Mouse (Mus musculus): ENCODE results near the gene Tdrd5.
"Not testable (repeated sequence)": the region's sequence is repeated elsewhere in the genome, so short reads cannot be mapped to it uniquely, and the experiment has no call there.

Gene Tdrd5

DNA sequence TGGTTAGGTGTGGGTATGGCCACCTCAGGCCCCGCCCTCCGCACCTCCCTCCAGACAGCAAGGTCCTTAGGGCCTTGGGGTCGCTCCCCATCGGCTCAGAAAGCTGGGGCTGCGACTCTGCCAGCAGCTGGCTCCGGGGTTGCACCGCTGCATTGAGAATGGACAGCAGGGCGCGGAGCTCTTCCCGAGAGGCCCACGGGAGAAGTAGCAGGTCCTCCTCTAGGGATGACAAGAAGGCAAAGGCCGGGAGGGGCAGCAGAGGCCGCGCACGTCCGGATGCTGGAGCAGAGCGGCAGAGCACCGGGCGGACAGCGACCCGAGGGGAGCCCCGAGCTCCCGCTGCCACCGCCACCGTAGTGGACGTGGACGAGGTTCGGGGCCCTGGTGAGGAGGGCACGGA lies 7.2 kb upstream of the Tdrd5 start, which contains the start of gene Nphs2:
Gene Nphs2, plus strand, starts transcription at position 98 of the 400 bp plus-strand sequence.
- Histone ChIP-seq H3K4me3 (replicated peaks; ENCODE audit: low read length) (peak within 1 kb of the TSS; percentile 76), H3K9me3 (ENCODE audit: low read length) (no peaks in the 10 kb centered on the region)
- TF ChIP-seq POU5F1 (IDR thresholded peaks at IDR 0.05; ENCODE audit: borderline replicate concordance, low read length) (no peak), NANOG (IDR thresholded peaks at IDR 0.05; ENCODE audit: borderline replicate concordance, low read length) (no peak), CTCF (conservative IDR thresholded peaks at IDR 0.05; ENCODE audit: low read length) (no peak)

DNA sequence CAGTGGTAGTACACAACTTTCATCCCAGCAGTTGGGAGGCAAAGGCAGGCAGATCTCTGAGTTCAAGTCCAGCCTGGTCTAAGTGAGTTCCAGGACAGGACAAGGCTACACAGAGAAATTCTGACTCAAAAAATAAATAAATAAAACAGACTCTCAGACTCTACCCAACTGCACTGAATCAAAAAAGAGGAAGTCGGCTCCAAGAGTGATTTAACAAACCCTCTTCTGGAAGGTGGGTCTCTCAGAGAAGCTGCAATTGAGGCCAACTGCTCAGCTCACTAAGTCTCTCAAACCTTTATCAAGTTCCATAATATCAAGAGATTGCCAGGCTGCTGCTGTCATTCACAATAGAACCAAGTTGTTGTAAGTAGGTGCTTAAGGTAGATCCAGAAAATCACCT lies 5.1 kb upstream of the Tdrd5 start:
- Histone ChIP-seq H3K36me3 (ENCODE audit: insufficient read depth, low read length) (no peaks in the 10 kb centered on the region), H3K27me3 (ENCODE audit: insufficient read depth, low read length) (peaks cover 83% of the 10 kb centered on the region), H3K9me3 (ENCODE audit: low read length) (no peaks in the 10 kb centered on the region), H3K4me3 (replicated peaks; ENCODE audit: low read length) (no peak overlapping the region), H3K4me1 (replicated peaks; ENCODE audit: low read depth, low read length) (peaks cover 13% of the 10 kb centered on the region)
- TF ChIP-seq CTCF (conservative IDR thresholded peaks at IDR 0.05; ENCODE audit: low read length) (no peak), NANOG (IDR thresholded peaks at IDR 0.05; ENCODE audit: borderline replicate concordance, low read length) (no peak), POU5F1 (IDR thresholded peaks at IDR 0.05; ENCODE audit: borderline replicate concordance, low read length) (no peak)

More for the DNA sequence above, 7.2 kb upstream of the Tdrd5 start, which contains the start of gene Nphs2:
- H3K36me3 ChIP-seq (ENCODE audit: insufficient read depth, low read length) = no peaks in the 10 kb centered on the region
- peaks cover 8% of the 10 kb centered on the region; the same call in 1 of the 2 replicates for H3K4me1 ChIP-seq (replicated peaks; ENCODE audit: low read depth, low read length)
- peaks cover 64% of the 10 kb centered on the region for H3K27me3 ChIP-seq (ENCODE audit: insufficient read depth, low read length)

DNA sequence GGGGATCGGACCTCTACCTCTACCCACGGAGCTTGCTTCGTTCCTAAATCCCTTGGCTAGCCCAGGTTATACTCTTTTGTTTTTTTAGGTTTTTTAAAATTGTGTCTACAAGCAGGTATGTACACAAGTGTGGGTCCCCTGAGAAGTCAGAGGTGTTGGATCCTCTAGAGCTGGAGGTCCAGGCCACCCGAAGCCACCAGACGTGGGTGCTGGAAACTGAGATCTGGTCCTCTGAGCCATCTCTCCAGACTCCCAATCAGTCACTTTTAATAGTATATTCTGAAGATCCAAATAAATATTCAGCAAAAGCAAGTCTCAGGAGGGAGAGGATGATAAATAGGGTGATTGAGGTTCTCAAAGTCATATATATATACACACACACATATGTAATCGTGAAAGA lies 13.4 kb downstream of the Tdrd5 start:
- no peaks in the 10 kb centered on the region for H3K9me3 ChIP-seq (ENCODE audit: low read length)
- H3K4me1 ChIP-seq (replicated peaks; ENCODE audit: low read depth, low read length) = peaks cover 8% of the 10 kb centered on the region
- H3K27me3 ChIP-seq (ENCODE audit: insufficient read depth, low read length) = no peaks in the 10 kb centered on the region
- no peaks in the 10 kb centered on the region for H3K36me3 ChIP-seq (ENCODE audit: insufficient read depth, low read length)
- TF ChIP-seq CTCF (conservative IDR thresholded peaks at IDR 0.05; ENCODE audit: low read length) (no peak), POU5F1 (IDR thresholded peaks at IDR 0.05; ENCODE audit: borderline replicate concordance, low read length) (no peak), NANOG (IDR thresholded peaks at IDR 0.05; ENCODE audit: borderline replicate concordance, low read length) (no peak)
- no peak overlapping the region for H3K4me3 ChIP-seq (replicated peaks; ENCODE audit: low read length)

DNA sequence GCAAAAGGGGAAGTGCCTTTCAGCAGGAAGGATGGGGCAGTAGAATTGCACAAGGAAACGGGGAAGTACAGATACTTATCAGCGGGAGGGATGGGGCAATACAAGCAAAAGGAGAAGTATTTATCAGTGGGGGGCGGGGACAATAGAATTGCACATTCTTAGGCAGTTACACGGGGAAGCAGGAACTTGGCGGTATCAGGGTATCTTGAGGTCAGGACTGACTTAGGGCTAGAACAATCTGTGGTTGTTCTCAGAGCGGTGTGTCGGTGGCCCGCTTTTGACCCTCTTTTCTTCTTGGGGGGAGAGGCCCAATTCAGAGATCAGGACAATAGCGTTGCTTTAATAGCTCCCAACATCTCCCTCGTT lies 14.3 kb downstream of the Tdrd5 start:
- not testable (repeated sequence) for H3K27me3 ChIP-seq (ENCODE audit: insufficient read depth, low read length); H3K4me3 ChIP-seq (replicated peaks; ENCODE audit: low read length); H3K36me3 ChIP-seq (ENCODE audit: insufficient read depth, low read length); H3K9me3 ChIP-seq (ENCODE audit: low read length); H3K4me1 ChIP-seq (replicated peaks; ENCODE audit: low read depth, low read length)

DNA sequence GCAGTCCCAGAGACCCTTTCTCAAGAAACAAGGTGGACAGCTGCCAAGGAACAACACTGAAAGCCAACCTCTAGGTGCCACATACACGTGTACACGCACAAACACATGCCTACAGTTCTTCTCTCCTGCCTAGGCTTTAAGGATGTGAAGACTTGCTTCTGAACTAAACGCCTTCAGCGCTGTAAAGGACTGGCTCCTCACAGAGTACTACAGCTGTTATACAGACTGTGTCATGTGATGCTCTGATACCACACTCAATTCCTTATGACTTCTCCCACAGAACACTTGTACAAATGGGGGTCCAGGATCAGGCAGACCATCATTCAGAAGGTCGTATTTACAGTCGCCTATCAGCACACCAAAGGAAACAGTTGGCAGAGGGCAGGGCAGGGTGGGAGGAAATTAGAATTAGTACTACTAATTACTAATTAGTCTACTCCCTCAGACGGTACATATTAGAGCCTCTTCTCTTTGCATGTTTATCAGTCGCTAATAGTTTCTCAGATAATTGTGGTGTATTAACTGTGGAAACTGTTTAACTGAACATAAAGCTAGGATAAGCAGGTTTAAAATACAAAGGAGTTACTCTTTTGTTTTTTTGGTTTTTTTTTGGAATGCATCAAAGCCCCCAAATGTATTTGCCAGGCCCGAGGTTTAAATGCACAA lies 14.8 kb downstream of the Tdrd5 start:
- peaks cover 8% of the 10 kb centered on the region for H3K4me1 ChIP-seq (replicated peaks; ENCODE audit: low read depth, low read length)
- no peaks in the 10 kb centered on the region for H3K27me3 ChIP-seq (ENCODE audit: insufficient read depth, low read length)
- H3K4me3 ChIP-seq (replicated peaks; ENCODE audit: low read length) = no peak overlapping the region
- TF ChIP-seq CTCF (conservative IDR thresholded peaks at IDR 0.05; ENCODE audit: low read length) (no peak), POU5F1 (IDR thresholded peaks at IDR 0.05; ENCODE audit: borderline replicate concordance, low read length) (no peak), NANOG (IDR thresholded peaks at IDR 0.05; ENCODE audit: borderline replicate concordance, low read length) (no peak)
- H3K9me3 ChIP-seq (ENCODE audit: low read length) = no peaks in the 10 kb centered on the region
- H3K36me3 ChIP-seq (ENCODE audit: insufficient read depth, low read length) = no peaks in the 10 kb centered on the region

DNA sequence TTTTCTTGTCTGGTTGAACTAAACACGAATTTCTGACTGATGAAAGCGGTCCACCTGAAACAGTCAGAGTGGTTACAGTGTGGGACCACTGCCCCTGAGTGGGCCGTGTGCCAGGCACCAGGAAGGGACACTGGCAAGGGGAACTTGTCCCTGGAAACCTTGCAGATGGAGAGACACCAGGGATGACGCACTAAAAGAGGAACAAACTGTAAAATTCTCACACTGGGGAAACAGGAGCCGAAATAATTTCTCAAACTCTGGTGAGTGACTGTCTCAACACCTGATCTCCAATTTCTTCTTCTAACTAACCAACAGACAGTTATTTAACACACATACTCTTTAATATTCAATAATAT lies 17.9 kb downstream of the Tdrd5 start:
- TF ChIP-seq NANOG (IDR thresholded peaks at IDR 0.05; ENCODE audit: borderline replicate concordance, low read length) (no peak), CTCF (conservative IDR thresholded peaks at IDR 0.05; ENCODE audit: low read length) (no peak), POU5F1 (IDR thresholded peaks at IDR 0.05; ENCODE audit: borderline replicate concordance, low read length) (no peak)
- no peaks in the 10 kb centered on the region for H3K36me3 ChIP-seq (ENCODE audit: insufficient read depth, low read length)
- peaks cover 8% of the 10 kb centered on the region for H3K4me1 ChIP-seq (replicated peaks; ENCODE audit: low read depth, low read length)
- H3K4me3 ChIP-seq (replicated peaks; ENCODE audit: low read length) = no peak overlapping the region
- no peaks in the 10 kb centered on the region for H3K27me3 ChIP-seq (ENCODE audit: insufficient read depth, low read length)
- no peaks in the 10 kb centered on the region for H3K9me3 ChIP-seq (ENCODE audit: low read length)

DNA sequence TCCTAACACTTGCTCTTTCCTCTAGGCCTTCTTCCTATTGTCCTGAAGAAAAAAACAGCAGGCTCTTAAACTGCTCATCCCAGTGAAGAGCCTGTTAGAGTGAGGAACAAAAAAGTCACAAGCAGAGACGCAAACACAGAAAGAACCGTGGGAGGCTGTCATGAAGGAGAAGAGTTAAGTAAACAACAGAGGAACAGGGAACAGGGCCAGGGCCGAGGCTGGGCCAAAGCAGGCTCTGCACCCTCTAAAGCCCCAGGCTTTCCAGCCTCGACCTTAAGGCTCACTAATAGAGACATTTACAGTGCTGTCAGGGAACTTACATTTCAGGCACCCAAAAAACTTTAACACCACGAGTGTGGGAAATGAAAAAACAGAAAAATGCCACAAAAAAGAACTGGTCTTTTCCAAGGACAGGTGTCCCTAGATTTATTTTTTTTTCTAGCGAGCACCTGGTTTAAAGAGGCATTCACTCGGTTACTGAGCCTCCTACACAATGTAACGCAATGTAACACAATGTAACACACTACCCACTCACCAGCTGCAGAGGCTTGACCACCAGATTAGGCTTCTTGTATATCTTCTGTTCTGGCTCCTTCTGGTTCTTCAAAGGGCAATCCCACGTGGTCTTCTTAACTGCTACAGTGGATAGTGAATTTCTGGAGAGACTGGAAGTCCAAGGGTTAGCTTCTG lies 18.5 kb downstream of the Tdrd5 start:
- Histone ChIP-seq H3K4me3 (replicated peaks; ENCODE audit: low read length) (no peak overlapping the region), H3K4me1 (replicated peaks; ENCODE audit: low read depth, low read length) (peaks cover 8% of the 10 kb centered on the region), H3K36me3 (ENCODE audit: insufficient read depth, low read length) (no peaks in the 10 kb centered on the region), H3K9me3 (ENCODE audit: low read length) (no peaks in the 10 kb centered on the region), H3K27me3 (ENCODE audit: insufficient read depth, low read length) (no peaks in the 10 kb centered on the region)
- TF ChIP-seq CTCF (conservative IDR thresholded peaks at IDR 0.05; ENCODE audit: low read length) (no peak), NANOG (IDR thresholded peaks at IDR 0.05; ENCODE audit: borderline replicate concordance, low read length) (no peak), POU5F1 (IDR thresholded peaks at IDR 0.05; ENCODE audit: borderline replicate concordance, low read length) (no peak)

DNA sequence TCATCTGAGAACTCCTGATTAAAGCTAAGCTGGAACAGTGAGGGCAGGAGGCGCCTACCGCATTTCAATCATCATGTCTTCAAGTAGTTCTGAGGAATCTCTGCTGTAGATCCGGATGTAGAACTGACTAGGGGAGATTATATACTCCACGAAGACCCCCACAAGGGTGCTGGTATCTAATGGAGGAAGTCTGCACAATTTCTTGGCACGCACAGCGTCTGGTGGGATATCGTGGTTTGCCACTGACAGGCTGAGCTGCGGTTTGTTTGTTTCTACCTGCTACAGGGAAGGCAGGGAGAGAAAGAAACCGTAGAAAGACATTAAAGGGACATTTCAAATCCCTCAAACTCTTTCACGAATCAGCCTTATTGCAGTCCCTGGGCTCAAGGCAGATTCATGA lies 19.3 kb downstream of the Tdrd5 start:
- no peaks in the 10 kb centered on the region for H3K9me3 ChIP-seq (ENCODE audit: low read length)
- no peaks in the 10 kb centered on the region for H3K36me3 ChIP-seq (ENCODE audit: insufficient read depth, low read length)
- TF ChIP-seq POU5F1 (IDR thresholded peaks at IDR 0.05; ENCODE audit: borderline replicate concordance, low read length) (no peak), NANOG (IDR thresholded peaks at IDR 0.05; ENCODE audit: borderline replicate concordance, low read length) (no peak), CTCF (conservative IDR thresholded peaks at IDR 0.05; ENCODE audit: low read length) (no peak)
- no peaks in the 10 kb centered on the region for H3K27me3 ChIP-seq (ENCODE audit: insufficient read depth, low read length)
- no peak overlapping the region for H3K4me3 ChIP-seq (replicated peaks; ENCODE audit: low read length)
- peaks cover 8% of the 10 kb centered on the region for H3K4me1 ChIP-seq (replicated peaks; ENCODE audit: low read depth, low read length)

DNA sequence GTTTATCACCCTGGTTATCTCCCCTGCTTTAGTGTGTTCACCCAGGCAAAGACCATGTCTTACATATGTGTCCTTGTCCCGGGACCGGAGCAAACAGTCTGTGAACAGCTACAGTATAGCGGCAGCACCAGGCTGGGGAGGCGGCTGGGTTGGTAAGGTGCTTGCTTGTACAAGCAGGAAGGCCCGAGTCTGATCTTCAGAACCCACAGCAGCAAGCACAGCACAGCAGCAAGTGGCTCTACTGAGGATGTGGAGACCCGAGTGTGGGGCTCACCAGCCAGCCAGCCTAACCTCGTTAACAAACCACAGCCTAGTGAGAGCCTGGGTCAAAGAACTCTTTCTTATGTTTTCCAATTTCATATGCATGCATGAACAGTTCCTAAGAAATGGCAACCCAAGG lies 23.3 kb downstream of the Tdrd5 start:
- H3K4me3 ChIP-seq (replicated peaks; ENCODE audit: low read length) = no peak overlapping the region
- H3K9me3 ChIP-seq (ENCODE audit: low read length) = no peaks in the 10 kb centered on the region
- TF ChIP-seq CTCF (conservative IDR thresholded peaks at IDR 0.05; ENCODE audit: low read length) = no peak
- no peak for TF ChIP-seq NANOG (IDR thresholded peaks at IDR 0.05; ENCODE audit: borderline replicate concordance, low read length)
- TF ChIP-seq POU5F1 (IDR thresholded peaks at IDR 0.05; ENCODE audit: borderline replicate concordance, low read length) = no peak
- H3K27me3 ChIP-seq (ENCODE audit: insufficient read depth, low read length) = no peaks in the 10 kb centered on the region
- H3K4me1 ChIP-seq (replicated peaks; ENCODE audit: low read depth, low read length) = peaks cover 10% of the 10 kb centered on the region; the same call in 1 of the 2 replicates
- no peaks in the 10 kb centered on the region for H3K36me3 ChIP-seq (ENCODE audit: insufficient read depth, low read length)

Data from E14TG2a.4 (cell line).